Mouse (Mus musculus) bone marrow, adult 2 months (tissue): ENCODE data around the gene Evi2b.
A peak's percentile ranks its signal among the peaks of the same experiment; 100 is the strongest.

Experiments
- CTCF ChIP-seq: fragments of 200-500 bp; IDR thresholded peaks from 2 replicates; pipeline ENCODE4 v1.5.1; 2011; ENCODE audit warnings: low read length, control low read depth; ENCODE audit not compliant: control insufficient read depth, insufficient read depth
- POLR2A ChIP-seq: fragments of 200-500 bp; IDR thresholded peaks from 2 replicates; pipeline ENCODE4 v1.6.1; 2011; ENCODE audit warnings: low read depth, mild to moderate bottlenecking, control low read depth, low read length, borderline replicate concordance; ENCODE audit not compliant: control insufficient read depth

GRCm38 (mm10) chr11:79523560-79524309, at the start of gene Evi2b:
- TF ChIP-seq POLR2A, result peak; percentile 49; the same call in 1 of the 2 replicates
- no peak for TF ChIP-seq CTCF
